Mouse (Mus musculus) retina, embryonic 14.5 days (tissue): ENCODE measurements around the gene Twf2.
A peak's percentile ranks its signal among the peaks of the same experiment; 100 is the strongest.

ENCODE experiments used
- DNase-seq: peaks from one replicate; pipeline ENCODE4 v3.0.0-alpha.2; 2015; ENCODE audit warnings: low spot score

Gene Twf2

DNA sequence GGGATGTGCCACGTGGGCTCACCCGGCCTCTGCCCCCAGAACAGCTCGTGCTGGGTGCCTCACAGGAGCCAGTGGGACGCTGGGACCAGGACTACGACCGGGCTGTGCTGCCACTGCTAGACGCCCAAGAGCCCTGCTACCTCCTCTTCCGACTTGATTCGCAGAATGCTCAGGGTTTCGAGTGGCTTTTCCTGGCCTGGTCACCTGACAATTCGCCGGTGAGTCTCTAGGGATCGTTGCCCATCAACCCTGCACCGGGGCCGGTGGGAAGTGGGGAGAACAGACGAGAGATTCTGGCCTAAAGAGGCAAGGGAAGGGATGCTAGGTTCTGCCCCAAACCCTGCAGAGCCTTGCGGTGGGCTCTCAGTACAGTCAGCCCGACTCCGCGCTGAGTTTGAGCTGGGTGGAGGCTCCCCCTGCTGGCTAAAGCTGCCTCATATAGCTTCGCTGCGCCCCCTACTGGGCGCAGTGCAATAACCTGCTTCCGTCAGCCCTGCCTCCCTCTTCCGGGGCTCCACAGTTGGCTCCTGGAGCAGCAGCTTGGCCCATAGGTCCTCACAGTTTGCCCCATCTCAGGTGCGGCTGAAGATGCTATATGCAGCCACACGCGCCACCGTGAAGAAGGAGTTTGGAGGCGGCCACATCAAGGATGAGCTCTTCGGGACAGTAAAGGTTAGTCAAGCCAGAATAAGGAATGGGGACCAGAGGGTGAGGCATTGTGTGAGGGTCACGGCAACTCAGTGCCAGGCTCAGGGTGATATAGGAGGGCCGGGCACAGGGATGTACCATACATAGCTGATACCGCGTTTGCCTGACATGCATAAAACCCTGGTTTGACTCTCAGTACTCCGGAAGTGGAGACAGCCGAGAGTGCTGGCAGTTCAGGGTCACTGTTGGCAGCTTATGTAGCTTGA lies 9.0 kb downstream of the Twf2 start:
- peak; percentile 99 for DNase-seq

DNA sequence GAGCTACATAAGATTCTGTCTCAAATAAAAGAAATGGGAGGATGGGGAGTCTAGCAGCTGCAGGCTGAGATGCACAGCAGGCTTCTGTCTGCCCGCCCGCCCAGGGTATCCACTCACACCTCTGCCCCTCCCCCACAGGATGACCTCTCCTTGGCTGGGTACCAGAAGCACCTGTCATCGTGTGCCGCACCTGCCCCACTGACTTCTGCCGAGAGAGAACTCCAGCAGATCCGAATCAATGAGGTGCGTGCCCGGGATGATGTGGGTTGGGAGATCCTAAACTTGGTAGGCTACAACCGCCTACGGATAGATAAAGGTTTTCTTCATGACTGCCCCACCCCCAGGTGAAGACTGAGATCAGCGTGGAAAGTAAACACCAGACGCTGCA lies 9.7 kb downstream of the Twf2 start:
- DNase-seq = no peak

DNA sequence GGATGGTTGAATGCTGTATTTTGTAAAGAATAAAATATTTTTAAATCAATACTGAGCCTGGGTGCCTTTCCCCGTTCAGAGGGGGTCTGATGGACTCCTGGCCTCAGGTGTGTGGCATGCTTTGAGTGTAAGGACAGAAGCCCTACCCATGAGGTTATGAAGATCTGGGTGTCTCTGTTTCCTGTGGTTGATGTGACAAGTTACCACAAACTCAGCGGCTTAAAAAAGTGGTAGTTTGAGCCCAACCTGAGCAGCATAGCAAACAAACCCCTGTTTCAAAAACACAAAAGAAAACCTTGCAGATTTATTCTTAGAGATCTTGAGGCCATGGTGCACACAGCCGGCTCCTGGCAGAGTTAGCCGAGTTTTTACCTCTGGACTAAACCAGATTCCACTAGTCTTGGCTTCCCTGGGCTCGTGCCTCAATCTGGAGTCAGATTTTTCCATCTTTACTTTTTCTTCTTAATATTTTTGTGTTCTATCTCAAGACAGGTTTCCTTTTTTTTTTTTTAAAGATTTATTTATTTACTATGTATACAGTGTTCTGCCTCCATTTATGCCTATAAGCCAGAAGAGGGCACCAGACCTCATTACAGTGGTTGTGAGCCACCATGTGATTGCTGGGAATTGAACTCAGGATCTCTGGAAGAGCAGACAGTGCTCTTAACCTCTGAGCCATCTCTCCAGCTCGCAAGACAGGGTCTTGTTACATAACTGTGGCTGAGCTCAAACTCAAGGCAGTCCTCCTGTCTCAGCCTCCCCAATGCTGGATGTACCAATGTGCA lies 12.6 kb downstream of the Twf2 start:
- DNase-seq = no peak

DNA sequence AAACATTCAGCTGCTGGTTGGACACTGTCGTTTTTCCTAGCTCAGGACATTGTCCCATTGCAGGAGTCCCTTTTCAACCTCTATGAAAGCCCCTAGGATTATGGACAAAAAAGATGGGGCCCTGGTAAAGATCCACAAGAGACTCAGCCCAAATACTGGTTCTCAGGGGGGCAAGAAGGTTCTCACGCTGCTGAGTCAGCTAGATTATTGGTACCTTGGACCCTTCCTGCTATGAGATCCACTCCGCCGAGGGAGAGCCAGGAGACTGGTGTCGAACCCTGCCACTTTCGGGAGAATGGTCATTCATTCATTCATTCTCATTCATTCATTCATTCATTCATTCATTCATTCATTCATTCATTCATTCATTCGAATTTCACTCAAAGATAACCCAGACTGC lies 14.1 kb downstream of the Twf2 start:
- no peak for DNase-seq

DNA sequence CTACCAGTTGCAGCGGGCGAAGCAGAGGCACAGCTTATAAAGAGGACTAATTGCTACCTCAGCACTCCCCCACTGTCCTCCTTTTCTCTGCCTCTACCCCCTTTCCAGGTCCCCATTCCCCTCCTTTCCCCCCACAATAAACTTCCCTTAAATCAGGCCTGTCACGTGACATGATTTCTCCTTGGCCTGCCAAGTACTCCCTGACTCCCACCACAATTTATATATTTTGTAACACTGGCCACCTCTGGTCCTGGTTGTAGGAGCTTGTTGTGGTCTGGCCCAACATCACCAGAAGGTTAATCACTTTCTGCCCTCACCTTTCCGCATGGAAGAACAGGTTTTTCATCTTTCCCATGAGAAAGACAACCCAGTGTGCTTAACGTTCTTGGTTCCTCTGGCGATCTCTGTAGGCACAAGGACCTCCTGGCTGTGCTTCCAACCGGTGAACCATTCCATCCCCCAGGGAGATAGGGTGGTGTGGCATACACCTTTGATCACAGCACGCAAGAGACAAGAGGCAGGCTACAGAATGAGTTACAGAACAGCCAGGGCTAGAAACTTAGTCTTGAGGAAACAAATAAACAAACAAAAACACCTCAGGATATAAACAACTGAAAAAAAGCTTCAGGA lies 18.1 kb downstream of the Twf2 start:
- no peak for DNase-seq

DNA sequence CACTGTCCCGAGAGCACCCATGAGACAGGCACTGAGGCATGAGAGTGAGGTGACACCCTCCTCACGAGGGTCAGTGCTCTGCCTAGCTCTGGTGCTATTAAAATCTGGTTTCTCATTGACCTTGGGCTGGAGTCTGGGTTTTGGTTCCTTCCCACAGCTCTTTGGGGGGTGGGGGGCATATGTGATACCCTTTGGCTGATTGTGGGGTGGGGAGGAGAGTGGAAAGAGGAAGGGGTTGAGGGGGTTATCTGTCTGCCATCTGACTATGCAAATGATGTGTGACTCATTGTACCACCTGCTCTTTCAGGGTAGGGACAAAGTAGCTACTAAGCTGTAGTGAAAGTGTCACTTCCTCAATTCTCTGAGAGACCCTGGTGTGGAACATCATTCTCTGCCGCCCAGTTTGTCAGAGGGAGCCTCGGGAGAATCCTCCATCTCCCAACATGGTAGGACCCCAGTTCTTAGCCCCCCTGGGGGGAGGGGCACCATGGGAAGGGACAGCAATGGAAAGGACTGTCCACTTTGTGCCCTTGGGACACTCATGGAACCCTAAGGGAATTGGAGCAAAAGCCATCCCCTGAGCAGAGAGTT lies 19.4 kb downstream of the Twf2 start, which contains the start of gene Tlr9:
TSS of gene Tlr9 (plus strand) at position 338 of the 591 bp plus-strand sequence.
- no peak for DNase-seq

DNA sequence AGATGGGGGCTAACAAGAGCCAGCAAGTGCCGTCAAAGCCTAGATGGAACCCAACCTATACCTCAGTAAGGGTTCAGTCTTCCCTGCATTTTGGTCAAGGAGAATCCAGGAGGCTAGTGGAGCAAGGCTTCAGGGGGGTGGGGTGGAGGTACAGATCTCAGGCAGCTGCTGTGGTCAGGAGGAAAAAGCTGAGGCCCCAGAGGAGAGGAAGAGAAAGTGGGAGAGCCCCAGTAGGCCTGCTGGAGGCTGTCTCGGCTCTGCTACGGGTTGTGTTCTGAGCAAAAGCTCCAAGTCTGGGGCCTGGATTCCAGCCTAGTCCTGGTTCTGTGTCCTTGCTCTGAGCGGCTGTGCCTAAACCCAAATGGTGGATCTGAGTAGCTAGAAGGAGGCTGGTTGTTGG lies 20.1 kb downstream of the Twf2 start:
- DNase-seq = no peak

DNA sequence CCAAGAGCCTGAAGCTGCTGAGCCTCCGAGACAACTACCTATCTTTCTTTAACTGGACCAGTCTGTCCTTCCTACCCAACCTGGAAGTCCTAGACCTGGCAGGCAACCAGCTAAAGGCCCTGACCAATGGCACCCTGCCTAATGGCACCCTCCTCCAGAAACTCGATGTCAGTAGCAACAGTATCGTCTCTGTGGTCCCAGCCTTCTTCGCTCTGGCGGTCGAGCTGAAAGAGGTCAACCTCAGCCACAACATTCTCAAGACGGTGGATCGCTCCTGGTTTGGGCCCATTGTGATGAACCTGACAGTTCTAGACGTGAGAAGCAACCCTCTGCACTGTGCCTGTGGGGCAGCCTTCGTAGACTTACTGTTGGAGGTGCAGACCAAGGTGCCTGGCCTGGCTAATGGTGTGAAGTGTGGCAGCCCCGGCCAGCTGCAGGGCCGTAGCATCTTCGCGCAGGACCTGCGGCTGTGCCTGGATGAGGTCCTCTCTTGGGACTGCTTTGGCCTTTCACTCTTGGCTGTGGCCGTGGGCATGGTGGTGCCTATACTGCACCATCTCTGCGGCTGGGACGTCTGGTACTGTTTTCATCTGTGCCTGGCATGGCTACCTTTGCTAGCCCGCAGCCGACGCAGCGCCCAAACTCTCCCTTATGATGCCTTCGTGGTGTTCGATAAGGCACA lies 22.7 kb downstream of the Twf2 start:
- no peak for DNase-seq

DNA sequence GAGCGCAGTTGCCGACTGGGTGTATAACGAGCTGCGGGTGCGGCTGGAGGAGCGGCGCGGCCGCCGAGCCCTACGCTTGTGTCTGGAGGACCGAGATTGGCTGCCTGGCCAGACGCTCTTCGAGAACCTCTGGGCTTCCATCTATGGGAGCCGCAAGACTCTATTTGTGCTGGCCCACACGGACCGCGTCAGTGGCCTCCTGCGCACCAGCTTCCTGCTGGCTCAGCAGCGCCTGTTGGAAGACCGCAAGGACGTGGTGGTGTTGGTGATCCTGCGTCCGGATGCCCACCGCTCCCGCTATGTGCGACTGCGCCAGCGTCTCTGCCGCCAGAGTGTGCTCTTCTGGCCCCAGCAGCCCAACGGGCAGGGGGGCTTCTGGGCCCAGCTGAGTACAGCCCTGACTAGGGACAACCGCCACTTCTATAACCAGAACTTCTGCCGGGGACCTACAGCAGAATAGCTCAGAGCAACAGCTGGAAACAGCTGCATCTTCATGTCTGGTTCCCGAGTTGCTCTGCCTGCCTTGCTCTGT lies 23.3 kb downstream of the Twf2 start:
- DNase-seq = peak; percentile 60

DNA sequence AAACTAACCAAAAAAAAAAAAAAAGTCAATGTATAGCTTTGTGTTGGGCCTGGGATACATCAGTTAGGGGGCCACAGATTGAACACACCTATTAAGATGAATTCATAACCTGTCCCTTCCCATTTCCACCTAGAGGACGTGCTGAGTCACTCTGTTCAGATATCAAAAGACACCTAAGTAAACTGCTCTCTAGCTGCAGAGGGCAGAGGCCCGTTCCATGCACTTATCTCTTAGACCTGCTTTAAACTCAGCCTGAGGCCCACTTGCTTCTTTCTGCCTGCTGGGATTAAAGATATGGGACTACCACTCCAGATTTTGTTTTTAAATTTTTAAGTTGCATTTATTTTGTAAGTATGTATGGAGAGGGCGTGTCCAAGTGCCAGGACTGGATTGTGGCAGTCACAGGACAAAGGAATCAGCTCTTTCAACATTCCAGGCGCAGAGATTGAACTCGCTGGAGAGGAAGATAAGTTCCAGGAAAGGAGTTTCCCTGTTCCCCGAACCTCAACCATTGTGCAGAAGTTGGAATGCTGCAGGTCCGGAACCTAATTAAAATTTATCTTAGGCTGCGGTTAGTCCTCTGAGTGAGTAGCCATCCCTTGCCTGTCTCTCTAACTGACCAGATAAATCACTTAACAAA lies 25.0 kb downstream of the Twf2 start:
- DNase-seq = no peak

DNA sequence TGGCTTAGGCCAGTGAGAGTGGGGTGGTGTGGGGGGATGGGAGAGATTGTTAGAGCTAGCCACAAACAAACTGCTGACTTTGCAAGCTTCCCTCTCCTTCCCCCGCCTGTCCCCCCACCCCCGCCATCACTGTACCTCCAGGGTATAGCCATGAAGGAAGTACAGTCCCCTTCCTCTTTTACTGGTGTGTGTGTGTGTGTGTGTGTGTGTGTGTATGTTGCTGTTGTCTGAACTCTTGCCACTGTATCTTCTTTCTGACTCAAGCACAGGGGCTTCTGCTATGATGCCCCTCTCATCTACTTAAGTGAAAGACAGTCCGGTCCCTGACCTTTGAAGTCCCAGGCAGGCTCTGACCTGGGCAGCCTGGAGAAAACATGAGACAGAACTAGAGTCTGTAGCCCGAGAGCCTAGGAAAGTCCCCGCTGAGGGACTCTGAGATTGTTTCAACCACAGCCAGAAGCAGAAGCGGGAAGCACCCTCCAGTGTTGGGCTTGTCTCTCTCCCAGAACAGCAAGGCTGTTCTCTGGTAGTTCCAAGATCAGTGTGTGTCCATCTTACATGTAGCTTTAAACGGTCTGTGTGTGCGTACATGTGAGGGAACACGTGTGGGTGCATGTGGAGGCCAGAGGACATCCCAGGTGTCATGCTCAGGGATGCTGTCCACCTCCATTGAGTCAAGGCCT lies 27.3 kb downstream of the Twf2 start:
- DNase-seq = no peak

DNA sequence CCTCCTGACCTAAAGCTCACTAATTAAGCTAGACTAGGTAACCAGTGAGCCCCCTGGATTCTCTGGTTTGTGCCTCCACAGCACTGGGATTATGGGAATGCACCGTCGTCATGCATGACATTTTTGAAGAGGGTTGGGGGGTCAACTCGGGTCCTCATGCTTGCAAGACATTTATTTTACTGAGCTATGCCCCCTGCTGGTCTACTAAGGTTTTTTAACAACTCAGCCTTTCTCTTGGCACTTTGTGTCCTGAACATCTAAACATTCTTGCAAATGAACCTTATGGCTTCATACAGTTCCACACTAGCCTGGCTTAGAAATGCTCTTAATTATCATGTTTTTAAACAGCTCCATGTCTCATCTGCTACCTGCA lies 27.8 kb downstream of the Twf2 start:
- peak; percentile 41 for DNase-seq

DNA sequence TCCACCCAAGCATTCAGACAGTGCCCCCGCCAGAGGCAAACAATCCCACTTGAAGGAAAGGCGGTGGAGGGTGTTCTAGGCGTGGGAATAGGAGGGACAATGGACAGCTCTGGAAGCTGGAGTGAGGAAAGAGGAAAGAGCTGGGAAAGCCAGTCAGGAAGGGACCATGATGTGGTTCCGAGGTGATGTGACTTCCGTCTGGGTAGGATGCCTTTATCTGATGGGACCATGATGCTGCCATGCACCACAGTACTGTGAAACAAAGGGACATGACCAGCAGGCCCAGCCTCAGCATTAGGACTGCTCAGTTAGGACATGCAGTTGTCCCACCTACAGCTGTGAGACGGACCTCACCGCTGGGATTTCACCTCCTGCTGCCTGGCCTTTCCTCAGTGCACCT lies 28.3 kb downstream of the Twf2 start:
- DNase-seq = no peak

DNA sequence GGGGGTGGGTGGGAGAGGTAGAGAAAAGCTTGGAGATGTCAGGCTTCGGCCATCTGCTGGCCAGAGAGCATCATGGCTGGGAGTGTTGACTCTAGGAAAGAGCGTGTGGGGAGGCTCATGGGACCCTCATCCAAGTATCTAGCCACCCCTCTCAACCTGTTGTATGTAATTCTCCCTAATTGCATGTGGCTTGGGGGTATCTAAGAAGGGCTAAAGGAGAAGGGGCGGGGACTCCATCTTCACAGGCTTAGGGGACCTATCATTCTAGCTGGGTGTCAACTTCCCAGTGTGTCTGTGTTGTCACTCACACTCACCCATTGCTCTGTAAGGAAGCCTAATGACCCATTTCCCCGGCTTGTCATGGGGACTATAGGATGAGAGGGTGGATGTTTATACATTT lies 28.9 kb downstream of the Twf2 start:
- DNase-seq = no peak

DNA sequence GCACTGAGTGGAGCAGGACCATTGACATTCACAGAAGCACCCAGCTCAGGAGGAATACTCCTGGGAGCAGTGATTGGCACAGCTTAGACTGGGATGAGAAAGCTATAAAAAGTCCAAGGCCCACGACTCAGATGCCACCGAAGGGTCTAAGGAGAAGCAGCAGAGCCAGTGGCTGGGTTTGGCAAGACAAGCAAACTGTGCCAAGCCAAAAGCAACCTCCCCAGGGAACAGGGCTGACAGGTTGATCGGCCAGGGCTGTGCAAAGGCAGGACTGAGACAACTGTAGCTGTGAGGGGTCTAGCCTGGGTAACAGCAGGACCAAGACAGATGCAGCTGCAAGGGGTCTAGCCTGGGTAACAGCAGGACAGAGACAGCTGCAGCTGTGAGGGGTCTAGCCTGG lies 30.0 kb downstream of the Twf2 start:
- DNase-seq = no peak

DNA sequence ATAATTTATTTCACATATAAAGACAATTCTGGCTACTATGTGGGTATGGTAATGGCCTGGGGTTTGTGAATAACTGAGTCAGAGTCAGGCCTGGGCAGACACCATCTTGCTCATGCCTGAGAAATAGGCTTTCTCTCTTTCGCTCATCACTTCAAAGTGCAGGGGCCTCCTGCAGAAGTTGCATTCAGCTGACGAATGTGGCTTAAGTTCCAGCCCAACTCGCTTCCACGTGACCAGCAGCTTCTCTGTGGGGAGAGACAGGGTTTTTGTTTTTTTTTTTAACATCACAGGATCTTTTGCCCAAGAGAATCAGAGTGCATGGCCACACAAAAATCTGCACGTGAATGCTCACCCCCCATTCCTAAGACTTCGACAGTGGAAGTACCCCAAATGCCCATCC lies 31.0 kb downstream of the Twf2 start:
- DNase-seq = no peak

DNA sequence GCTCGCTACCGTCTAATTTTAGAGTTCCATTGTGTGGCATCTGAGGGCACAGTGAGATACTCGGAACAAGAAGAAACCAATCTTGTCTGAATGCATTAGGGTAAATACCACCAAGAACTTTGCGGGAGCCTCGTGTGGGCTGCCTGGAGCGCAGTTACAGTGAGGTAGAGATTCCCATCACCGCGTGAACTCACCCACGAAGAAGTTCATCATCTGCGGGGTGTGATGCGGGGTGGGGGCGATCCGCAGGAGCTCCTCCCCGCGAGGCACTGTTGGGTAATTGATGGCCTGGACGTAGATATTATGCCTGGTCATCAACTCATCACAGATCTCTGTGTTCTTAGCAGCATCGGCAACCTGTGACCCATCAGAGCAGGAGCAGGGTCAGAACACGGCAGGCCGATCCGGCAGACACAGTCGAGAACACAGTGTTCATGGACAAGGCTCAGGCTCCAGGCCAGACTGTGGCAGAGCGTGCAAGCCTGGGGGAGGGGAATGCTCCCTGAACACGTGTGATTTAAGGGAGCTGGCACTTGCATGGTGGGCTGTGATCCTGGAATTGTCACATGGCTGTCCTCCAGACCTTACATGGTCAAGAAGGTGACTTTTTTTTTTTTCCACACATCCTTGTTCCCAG lies 32.4 kb downstream of the Twf2 start:
- DNase-seq = no peak

DNA sequence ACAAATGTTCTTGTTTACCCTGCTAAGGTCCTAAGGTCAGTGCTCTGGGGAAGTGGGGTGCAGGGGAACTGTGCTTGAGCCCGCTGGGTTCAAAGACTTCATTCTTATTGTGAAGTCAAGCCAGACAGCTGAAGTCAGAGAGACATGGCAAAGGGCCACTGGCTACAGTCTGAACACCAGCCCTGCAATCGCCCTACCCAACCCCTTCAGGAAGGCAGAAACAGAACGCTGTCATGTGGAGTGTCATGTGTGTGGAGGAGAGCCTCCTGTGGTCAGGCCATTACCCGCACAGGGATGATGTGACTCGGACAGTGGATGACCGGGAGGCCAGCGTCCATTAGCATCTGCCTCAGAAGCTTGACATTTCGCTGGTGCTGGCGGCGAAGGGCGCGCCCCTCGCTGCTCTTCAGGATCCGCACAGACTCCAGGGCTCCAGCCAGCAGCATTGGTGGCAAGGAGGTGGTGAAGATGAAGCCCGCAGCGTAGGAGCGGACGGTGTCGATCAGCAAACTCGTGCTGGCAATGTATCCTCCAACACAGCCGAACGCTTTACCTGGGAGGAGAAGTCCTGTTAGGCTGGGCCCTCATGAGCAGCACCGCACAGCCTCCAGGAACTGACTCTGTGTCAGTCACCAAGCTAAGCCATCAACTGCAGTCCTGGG lies 33.4 kb downstream of the Twf2 start:
- no peak for DNase-seq

DNA sequence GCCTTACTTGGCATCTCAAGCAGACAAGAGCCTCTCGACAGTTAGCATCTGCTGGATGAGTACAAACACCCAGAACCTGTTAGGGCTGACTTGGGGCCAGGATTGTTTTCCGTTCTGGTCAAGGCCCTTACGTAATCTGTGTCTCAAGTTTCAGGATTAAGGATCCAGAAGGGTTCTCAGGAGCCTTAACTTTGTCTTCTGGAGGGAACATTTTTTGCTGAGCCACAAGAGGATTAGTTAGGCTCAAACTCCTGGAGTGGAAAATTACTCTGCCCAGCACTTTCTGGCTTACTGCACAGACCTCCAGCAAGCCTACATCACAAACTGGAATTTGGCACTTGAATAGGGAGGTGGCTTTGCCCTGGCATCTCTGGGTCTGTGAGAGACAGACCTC lies 33.9 kb downstream of the Twf2 start:
- DNase-seq = no peak

DNA sequence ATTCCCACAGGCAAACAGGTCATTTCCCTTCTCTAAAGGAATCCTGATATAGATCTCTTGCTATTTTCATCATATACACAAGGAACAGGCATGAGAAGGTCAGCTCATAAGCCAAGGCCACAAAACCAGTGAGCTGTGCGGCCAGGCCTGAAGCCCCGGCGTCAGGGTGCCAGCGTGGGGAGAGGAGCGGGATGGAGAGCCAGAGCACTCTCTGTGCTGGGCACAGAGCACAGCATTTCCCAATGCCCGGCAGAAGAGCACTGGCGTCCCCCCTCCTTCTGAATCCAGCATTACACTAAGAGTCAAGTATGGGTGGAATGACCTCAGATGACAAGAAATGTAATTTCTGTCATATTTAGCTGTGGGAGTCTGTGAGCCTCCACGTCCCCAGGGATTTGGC lies 34.5 kb downstream of the Twf2 start:
- no peak for DNase-seq
